ENCODE assay signal across 20 mouse cellular contexts in genomic region chr13:72691783-72692729, GRCm38 (mm10).
DNase-seq lines count a peak whose midpoint lies in the region; ATAC-seq lines count a peak whose summit lies in the region.
"Had no signal": no experiment of that assay in that cellular context is flagged by ENCODE, and none has a peak within 500 bp of the region (broad histone marks: within the 10 kb centered on the region; RNA-seq: fewer than 3 reads in every experiment).

No protein-coding gene starts in this region.

- no peak overlapping the region for H3K4me3 ChIP-seq in limb, embryonic 11.5 days (ENCODE audit: low read depth, low read length)
- H3K4me3 ChIP-seq in limb, embryonic 10.5 days = no peak overlapping the region
- H3K4me3 ChIP-seq in embryonic facial prominence, embryonic 10.5 days = no peak overlapping the region
- H3K4me3 ChIP-seq in embryonic facial prominence, embryonic 15.5 days (replicated peaks) = no peak overlapping the region
- H3K4me3 ChIP-seq in limb, embryonic 15.5 days = no peak overlapping the region
- H3K4me3 ChIP-seq: gastrocnemius, adult 2 months; heart, embryonic 12.5 days; kidney, embryonic 15.5 days; megakaryocyte, embryonic 14.5 days; stomach, embryonic 15.5 days had no signal

- no peaks in the 10 kb centered on the region for H3K9me3 ChIP-seq in limb, embryonic 11.5 days (ENCODE audit: control insufficient read depth, low read length)
- no peaks in the 10 kb centered on the region for H3K9me3 ChIP-seq in limb, embryonic 10.5 days (replicated peaks)
- H3K9me3 ChIP-seq in embryonic facial prominence, embryonic 10.5 days = no peaks in the 10 kb centered on the region
- no peaks in the 10 kb centered on the region for H3K9me3 ChIP-seq in embryonic facial prominence, embryonic 15.5 days (replicated peaks)
- no peaks in the 10 kb centered on the region for H3K9me3 ChIP-seq in limb, embryonic 15.5 days
- H3K9me3 ChIP-seq: heart, embryonic 12.5 days; kidney, embryonic 15.5 days; stomach, embryonic 15.5 days had no signal

- peaks cover 4% of the 10 kb centered on the region; the same call in 1 of the 2 replicates for H3K27me3 ChIP-seq in limb, embryonic 11.5 days (ENCODE audit: control insufficient read depth, insufficient read depth, low read length)
- peaks cover 66% of the 10 kb centered on the region for H3K27me3 ChIP-seq in limb, embryonic 10.5 days (ENCODE audit: low read depth, poor library complexity, severe bottlenecking)
- H3K27me3 ChIP-seq in embryonic facial prominence, embryonic 10.5 days (replicated peaks; ENCODE audit: low read depth, poor library complexity, severe bottlenecking) = no peaks in the 10 kb centered on the region
- no peaks in the 10 kb centered on the region for H3K27me3 ChIP-seq in embryonic facial prominence, embryonic 15.5 days
- peaks cover 3% of the 10 kb centered on the region; the same call in 1 of the 2 replicates for H3K27me3 ChIP-seq in limb, embryonic 15.5 days
- H3K27me3 ChIP-seq: heart, embryonic 12.5 days; kidney, embryonic 15.5 days; megakaryocyte, embryonic 14.5 days; stomach, embryonic 15.5 days had no signal

- DNase-seq in limb, embryonic 11.5 days (ENCODE audit: low spot score) = peak; percentile 23
- no peak for DNase-seq in limb, embryonic 10.5 days (ENCODE audit: low spot score)
- DNase-seq in embryonic facial prominence, embryonic 10.5 days (ENCODE audit: low spot score) = peak; percentile 28
- no peak for DNase-seq in cerebellum, postnatal 14 days
- no peak for DNase-seq in thymus, postnatal 14 days
- DNase-seq: cerebellum, adult 9-10 months; gastrocnemius, adult 2 months; heart, postnatal 14 days; liver, postnatal 0 days; lung, postnatal 10 days; right cerebral cortex, postnatal 14 days; thymus, adult 18-20 months had no signal

- no peaks in the 10 kb centered on the region for H3K4me1 ChIP-seq in limb, embryonic 11.5 days (ENCODE audit: control insufficient read depth, insufficient read depth, low read length)
- H3K4me1 ChIP-seq in limb, embryonic 10.5 days = peaks cover 5% of the 10 kb centered on the region
- H3K4me1 ChIP-seq in embryonic facial prominence, embryonic 10.5 days = peaks cover 7% of the 10 kb centered on the region
- H3K4me1 ChIP-seq in embryonic facial prominence, embryonic 15.5 days = no peaks in the 10 kb centered on the region
- no peaks in the 10 kb centered on the region for H3K4me1 ChIP-seq in limb, embryonic 15.5 days
- H3K4me1 ChIP-seq: heart, embryonic 12.5 days; kidney, embryonic 15.5 days; megakaryocyte, embryonic 14.5 days; stomach, embryonic 15.5 days had no signal

- no peak overlapping the region for H3K27ac ChIP-seq in limb, embryonic 11.5 days (replicated peaks; ENCODE audit: low read depth, low read length)
- H3K27ac ChIP-seq in limb, embryonic 10.5 days = no peak overlapping the region
- no peak overlapping the region; the same call in 1 of the 2 replicates for H3K27ac ChIP-seq in embryonic facial prominence, embryonic 10.5 days (replicated peaks)
- H3K27ac ChIP-seq in embryonic facial prominence, embryonic 15.5 days (replicated peaks) = peak overlapping the region; percentile 53
- H3K27ac ChIP-seq in limb, embryonic 15.5 days = peak overlapping the region; percentile 27; the same call in 1 of the 2 replicates
- H3K27ac ChIP-seq: gastrocnemius, adult 2 months; kidney, embryonic 15.5 days; stomach, embryonic 15.5 days had no signal

- no peaks in the 10 kb centered on the region for H3K36me3 ChIP-seq in limb, embryonic 11.5 days (ENCODE audit: control insufficient read depth, insufficient read depth, low read length)
- H3K36me3 ChIP-seq in limb, embryonic 10.5 days = no peaks in the 10 kb centered on the region
- H3K36me3 ChIP-seq in embryonic facial prominence, embryonic 10.5 days (replicated peaks) = no peaks in the 10 kb centered on the region
- H3K36me3 ChIP-seq in embryonic facial prominence, embryonic 15.5 days = no peaks in the 10 kb centered on the region
- H3K36me3 ChIP-seq in limb, embryonic 15.5 days = no peaks in the 10 kb centered on the region
- H3K36me3 ChIP-seq: heart, embryonic 12.5 days; kidney, embryonic 15.5 days; stomach, embryonic 15.5 days had no signal

- no peak for ATAC-seq in limb, embryonic 11.5 days (ENCODE audit: insufficient number of reproducible peaks, low FRiP score, low TSS enrichment, low read depth)
- ATAC-seq in embryonic facial prominence, embryonic 15.5 days (ENCODE audit: insufficient number of reproducible peaks, low FRiP score, low TSS enrichment, low read depth) = peak; percentile 77
- no peak for ATAC-seq in limb, embryonic 15.5 days (ENCODE audit: insufficient number of reproducible peaks, low FRiP score, low TSS enrichment, low read depth)
- ATAC-seq: hindbrain, embryonic 16.5 days; intestine, postnatal 0 days; liver, postnatal 0 days had no signal

- H3K9ac ChIP-seq in limb, embryonic 11.5 days (ENCODE audit: low read length) = no peak overlapping the region
- no peak overlapping the region for H3K9ac ChIP-seq in embryonic facial prominence, embryonic 15.5 days
- H3K9ac ChIP-seq in limb, embryonic 15.5 days = no peak overlapping the region
- H3K9ac ChIP-seq: heart, embryonic 12.5 days; kidney, embryonic 15.5 days; liver, postnatal 0 days; stomach, embryonic 15.5 days had no signal

- H3K4me2 ChIP-seq in limb, embryonic 11.5 days (ENCODE audit: low read depth, severe bottlenecking) = no peak overlapping the region
- no peak overlapping the region for H3K4me2 ChIP-seq in embryonic facial prominence, embryonic 15.5 days (replicated peaks)
- H3K4me2 ChIP-seq in limb, embryonic 15.5 days = no peak overlapping the region
- H3K4me2 ChIP-seq: heart, embryonic 12.5 days; kidney, embryonic 15.5 days; stomach, embryonic 15.5 days had no signal

- 55% methylated on average over 11 of the region's 13 CpGs for WGBS in limb, embryonic 11.5 days
- WGBS in limb, embryonic 10.5 days = 62% methylated on average over 12 of the region's 13 CpGs
- 47% methylated on average over 13 of the region's 13 CpGs for WGBS in embryonic facial prominence, embryonic 10.5 days
- 38% methylated on average over 12 of the region's 13 CpGs for WGBS in embryonic facial prominence, embryonic 15.5 days
- 48% methylated on average over 10 of the region's 13 CpGs for WGBS in limb, embryonic 15.5 days

Comparison
In these comparisons a context has a peak if more than half of its experiments do, and no peak if none do; other contexts are left out.
1. DNase-seq: peak in limb, embryonic 11.5 days (single experiment) and embryonic facial prominence, embryonic 10.5 days (single experiment); none in limb, embryonic 10.5 days (single experiment), cerebellum, postnatal 14 days (0 of 2) and thymus, postnatal 14 days (single experiment).
2. H3K27ac ChIP-seq: peak in embryonic facial prominence, embryonic 15.5 days (single experiment) and limb, embryonic 15.5 days (single experiment); none in limb, embryonic 11.5 days (single experiment), limb, embryonic 10.5 days (single experiment) and embryonic facial prominence, embryonic 10.5 days (single experiment).